Mouse (Mus musculus) mouse trophoblast stem cell (cell line): ENCODE results near the gene Abi3bp.

Experiments used
- in situ Hi-C, 2 experiments: fragments of 300-500 bp; cut with MseI, MboI; formaldehyde crosslinking; loops; 2 replicates in 1 of 2; 3 replicates in 1 of 2; pipeline ENCODE4 v1.15.1; 2025

The Abi3bp gene

DNA sequence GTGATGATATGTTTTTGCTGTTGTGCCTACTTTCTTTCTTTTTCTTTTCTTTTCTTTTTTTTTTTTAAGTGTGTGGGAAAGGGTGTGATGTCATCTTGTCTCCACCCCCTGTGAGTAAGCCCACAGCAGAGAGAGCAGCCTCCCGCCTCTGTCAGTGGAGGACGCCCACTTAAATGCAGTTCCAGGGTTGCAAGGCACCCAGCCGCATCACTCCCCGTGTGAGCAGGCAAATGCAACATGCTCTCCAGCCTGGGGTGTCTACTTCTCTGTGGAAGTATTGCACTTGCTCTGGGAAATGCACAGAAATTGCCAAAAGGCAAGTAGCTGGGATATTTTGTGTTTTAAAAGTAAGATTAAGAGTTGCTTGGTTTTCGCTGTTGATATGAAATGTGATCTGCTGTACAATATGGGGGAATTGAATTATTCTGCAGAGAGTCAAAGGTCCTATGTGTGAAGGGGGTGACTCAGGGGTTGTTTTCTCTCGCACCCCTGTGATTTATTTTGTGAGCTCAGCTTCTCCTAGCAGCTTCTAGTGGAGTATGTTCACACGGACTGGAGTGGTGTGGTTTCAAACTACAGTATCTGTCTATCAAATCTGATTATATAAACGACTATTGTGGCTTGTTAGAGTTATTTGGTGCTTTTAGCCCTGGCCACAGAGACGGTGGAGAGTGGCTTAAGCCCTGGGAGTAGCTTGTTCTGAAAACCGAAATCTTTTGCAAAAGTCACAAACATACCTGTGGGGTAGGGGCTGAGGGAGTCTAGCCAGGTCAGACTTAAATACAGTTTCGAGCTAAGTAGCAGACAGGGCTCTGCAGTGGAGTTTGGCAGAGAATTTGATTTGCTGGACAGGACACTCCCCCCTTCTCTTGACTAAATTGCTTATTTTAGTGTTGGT is at the start of gene Abi3bp:
TSS of gene Abi3bp (plus strand) at position 202 of the 898 bp plus-strand sequence.
- in situ Hi-C loops, result no loop called here

DNA sequence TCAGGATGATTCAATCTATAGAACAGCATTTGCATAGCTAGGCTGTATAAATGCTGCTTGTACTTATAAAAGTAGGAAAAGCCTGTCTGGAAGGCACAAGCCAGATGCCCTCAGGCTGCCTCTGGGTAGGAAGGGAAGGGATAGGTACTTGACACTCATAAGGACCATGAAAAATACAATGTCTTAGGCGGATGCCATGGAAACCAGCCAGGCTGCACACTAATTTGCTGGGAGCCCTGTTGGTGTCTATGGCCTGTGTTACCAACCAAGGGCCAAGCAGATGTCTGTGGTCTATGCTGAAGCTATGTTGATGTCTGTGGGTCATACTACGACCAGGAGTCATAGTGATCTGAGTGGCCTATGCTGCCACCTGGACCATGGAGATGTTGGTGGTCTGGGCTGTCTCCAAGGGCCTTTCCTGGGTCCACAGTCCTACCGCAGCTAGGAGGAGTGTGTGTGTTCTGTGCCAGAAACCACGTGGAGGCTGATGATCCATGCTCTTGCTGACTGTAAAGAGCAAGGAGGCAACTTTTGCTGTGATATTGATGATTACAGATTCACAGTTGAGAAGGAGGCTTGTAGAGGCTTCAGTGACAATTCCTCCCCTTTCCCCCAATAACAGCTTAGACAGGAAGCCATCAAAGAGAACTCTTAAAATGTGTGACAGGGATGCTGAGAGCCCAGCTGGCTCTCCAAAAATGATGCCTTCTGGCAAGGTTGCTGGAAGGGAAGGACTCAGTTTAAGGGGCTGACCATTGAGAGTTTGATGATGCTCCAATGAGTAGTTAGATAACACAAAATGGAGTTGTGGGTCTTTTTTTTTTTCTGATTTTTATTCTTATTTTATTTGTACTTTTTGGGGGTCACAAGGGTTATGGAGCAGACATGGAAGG is 42.1 kb upstream of the Abi3bp start:
- in situ Hi-C loops, result no loop called here

DNA sequence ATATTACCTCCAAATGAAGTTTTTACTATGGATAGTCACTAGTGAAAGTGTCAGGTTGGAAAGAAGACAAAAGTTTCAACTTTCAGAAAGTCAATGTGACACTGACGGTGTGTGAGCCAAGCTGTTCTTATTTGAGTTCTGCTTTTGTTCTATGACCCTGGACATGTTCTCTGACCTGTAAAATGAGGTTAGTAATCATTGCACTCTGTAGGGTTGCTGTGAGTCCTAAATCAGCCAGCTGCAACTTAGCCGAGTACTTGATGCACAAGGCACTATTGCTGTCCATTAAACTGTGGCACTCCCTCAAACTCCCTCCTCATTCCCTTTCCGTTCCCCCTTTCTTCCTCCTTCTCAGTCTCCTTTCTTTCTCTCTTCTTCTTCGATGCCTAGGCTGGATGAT is 37.4 kb upstream of the Abi3bp start:
- in situ Hi-C loops, result no loop called here

DNA sequence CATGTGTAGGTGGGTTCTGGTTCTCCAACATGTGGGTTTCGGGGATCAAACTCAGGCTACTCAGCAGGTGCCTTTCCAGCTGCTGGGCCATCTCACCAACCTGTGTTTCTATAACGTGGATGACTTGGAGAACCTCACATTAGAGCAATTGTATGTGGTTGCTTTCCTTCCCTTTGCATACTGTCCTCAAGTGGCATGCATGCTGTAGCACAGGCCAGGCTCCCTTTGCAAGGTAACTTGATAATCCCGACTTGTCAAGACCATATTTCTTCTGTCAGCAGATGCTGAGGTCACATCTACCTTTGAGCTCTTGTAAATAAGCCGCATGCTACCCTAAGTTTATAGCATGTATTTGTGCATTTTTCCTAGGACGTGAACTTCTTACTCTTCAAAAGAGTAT is 36.6 kb upstream of the Abi3bp start:
- in situ Hi-C loops, result no loop called here

DNA sequence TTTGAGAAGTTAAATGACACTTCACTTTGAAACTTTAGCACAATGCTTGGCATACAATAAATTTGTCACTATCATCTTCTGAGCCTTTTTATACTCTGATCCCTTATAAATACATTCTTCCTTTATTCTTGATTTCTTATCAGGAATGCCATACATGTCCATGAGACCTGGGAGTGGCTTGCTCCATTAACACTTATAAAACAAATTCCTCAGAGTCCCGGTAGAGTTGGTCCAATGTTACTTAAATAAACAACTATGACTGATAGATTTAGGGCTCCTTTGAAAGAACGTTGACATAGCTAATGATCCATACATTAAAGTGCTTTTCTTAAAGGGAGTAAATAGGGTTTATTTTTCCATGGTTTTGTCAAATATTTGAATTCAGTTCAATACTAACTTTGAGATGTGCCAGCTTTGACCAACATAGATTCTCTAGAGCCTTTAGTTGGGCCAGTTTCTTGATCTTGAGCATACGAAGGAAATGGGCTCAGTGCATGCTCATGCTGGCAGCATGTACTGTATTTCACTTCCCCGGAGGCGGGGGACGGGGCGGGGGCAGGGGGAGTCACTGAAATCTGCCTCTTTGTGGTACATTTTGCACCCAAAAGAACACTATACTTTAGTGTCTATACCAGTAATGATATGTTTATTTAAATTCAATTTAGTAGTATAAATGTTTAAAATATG is 35.9 kb upstream of the Abi3bp start:
- in situ Hi-C loops, result no loop called here

DNA sequence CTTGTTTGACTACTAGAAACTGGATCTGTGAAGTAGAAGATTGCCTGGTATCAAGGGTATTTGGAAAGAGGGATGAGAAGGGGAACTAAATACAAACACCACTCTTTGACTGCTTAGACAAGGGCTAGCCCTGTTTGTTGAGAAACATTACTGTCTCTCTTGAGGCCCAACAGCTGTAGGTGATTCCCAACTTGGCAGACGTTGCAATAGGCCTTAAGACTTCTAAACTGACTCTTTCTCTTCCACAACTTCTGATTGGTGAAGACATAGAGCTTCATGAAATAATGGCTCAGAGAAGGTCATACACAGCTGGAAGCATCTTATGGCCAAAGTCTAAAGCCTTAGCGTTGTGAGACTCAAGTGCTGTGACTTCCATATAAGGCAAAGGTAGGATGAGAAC is 26.2 kb upstream of the Abi3bp start:
- in situ Hi-C loops, result no loop called here

DNA sequence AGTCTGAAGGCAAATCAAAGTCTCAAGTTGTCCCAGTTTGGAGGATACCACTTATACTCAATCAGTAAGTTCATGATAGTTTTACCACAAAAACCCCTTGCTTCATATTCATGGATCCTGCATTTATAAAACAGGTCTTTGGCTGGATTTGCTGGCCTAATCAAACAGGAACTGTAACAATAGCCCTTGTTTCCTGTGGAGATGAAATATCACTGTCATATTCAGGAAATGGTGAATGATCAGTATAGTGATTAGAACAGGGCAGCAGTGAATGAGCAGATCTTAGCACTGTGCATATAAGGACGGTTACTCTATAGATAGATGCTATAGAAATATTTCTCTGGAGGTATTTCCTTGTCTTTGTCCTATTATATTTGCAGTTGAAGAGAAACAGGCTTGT is 25.8 kb upstream of the Abi3bp start:
- in situ Hi-C loops, result no loop called here

DNA sequence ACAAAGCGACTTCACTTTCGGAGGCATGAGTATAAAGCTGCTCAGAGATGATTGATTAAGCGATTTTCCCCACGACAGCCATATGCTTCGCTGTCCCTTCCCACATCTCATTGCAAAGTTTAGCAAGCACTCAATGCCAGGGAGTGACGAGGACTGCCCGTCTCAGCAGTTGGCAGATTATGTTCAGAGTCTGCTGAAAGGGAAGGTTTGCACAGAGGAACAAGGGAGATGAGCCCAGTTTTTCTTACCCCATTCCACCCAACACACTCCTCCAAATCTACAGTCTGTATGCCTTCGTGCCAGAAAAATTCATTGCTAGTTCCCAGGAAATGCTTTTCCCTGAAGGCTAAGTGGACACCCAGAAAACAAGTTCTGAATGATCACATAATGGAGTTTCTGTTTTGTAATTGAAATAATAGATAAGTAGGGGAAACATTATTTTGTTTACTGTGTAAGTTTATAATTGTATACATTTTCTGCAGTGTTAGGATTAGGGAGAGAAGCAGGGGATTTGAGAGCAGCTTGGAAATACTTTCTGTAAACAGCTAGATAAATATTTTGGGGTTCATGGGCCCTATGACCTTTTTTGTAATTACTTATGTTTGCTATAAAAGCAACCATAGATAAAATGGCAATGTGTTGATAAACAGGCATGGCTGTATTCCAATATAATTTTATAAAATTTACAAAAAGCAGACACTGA is 19.5 kb upstream of the Abi3bp start:
- in situ Hi-C loops, result no loop called here

DNA sequence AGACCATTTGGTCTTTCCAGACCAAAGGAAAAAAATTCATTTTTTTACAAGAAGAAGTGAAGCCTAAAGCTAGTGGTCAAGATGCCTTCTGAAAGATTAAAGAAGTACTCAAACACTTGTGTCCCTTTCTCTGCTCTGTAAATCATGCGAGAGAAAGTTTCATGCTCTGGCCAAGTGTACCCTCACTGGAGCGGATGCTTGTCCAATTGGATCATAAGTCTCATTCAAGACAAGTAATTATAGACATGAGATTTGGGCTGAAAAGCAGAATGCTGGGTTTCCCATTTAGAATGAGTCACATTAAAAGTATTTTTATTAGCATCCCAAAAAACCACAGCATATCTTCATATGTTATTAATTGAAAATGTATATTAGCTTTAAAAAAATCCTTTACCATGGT is 4.5 kb upstream of the Abi3bp start:
- in situ Hi-C loops, result no loop called here

DNA sequence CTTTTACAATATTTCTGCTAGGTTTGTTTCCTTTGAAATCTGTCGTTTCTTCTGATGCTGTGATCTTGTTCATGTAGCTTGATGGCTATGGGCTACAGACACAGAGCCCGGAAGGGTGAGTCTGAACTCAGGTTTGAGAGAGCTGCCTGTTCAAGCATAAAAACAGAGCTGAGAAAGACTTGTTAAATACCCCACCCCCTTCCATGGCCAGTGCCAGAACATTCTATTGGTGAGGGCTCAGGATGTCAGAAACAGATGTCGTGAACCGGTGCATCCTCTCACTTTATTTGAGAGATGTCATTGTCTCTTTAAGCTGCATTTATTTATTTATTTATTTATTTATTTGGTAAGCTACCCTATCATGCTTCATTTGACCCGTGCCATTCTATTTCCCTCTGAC is 2.0 kb upstream of the Abi3bp start:
- in situ Hi-C loops, result no loop called here

DNA sequence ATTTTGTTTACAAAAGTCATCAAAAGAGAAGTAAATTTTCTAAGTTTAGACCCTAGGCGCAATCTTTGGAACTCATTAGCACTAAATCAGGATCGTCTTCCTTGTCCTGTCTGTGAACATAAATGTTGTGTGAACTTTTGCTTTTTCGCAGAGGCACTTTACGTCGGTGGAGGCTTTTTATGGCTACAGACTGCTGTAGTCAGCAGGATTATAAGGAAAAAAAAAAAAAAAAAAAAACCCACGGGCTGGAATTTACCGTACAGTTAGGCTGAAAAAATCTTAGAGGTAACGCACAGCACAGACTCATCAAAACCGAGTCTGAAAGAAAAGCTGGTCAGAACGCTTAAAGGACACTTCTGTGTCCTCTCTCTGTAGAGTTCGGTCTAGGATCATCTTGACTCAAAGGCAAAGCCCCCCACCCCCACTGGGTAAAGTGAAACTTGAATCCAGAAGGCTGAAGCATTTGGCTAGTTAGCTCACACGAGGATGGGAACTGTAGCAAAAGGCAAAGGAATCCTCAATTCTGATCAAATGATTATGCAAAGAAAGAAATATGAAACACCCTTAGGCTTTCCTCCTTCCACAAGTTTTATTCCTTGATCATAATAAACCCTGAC is 1.0 kb downstream of the Abi3bp start:
- in situ Hi-C loops, result no loop called here

DNA sequence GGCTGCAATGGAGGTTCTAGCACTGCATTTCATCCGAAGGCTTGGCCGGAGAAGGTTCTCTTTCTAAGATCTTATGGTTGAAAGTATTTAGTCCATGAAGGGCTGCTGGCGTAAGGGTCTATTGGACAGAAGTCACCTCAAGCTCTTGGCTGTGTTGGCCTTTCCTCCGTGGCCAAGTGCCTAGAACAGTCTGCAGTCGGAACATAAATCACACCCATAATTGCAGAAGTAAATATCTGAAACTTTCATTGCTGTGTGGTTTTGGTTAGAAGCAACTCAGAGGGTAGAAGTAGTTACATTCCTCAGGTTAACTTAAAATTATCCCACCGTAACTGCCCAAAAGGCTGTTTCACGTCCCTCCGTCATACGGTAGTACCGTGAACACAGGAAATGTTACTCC is 5.8 kb downstream of the Abi3bp start:
- in situ Hi-C loops, result no loop called here

DNA sequence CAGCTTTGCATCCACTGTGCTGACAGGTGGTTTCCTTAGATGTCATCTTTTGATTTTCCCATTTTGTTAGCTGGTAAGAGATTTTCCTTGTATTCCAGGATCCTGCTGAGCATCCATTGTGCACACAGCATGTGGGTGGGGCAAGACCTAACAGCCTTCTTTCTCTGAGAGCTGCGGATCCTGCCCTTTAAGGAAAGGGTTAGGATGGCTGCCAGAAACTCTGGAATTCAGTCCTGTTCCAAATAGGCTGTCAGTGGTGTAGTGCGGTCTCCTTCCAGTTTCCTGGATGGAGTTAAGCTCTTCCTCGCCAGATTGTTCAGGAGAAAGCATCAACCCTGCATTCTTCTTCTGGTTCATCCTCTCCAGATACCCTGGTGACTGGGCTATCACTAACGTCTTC is 8.8 kb downstream of the Abi3bp start:
- in situ Hi-C loops, result no loop called here

DNA sequence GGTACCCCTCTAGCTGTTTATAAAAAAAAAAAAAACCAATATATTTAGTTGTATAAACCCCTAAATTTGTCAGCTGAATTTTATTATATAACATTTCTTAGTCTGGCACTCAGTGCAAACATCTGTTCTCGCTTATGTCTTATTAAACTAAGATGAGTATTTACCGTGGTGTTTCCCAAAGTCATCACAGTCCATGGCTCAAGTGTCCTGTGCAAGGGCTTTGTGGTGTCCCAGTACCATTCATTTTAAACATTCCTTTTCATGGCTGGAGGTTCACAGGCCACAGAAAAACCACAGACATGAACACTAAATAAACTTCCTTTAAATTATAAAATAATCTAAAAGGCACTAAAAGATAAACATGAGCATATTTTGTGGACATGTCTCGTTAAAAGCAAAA is 13.2 kb downstream of the Abi3bp start:
- in situ Hi-C loops, result no loop called here

DNA sequence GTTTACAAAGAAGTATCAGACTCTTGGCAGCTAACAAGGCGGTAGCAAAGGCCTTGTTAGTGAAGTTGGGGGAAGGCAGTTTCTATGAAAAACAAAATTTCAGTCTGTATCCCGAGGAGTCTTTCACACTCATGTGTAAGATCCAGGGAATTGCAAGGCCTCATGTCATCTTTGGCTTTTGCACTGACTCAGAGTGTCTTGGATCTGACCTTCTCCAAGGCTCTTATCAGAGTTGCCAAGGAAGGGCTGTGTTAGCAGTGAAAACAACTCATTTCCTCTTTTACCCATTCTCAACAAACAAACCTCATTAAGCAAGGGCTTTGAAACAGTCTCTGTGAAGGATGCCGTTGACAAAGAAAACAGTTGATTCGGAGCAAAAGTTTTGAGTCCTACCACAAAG is 17.6 kb downstream of the Abi3bp start:
- in situ Hi-C loops, result no loop called here

DNA sequence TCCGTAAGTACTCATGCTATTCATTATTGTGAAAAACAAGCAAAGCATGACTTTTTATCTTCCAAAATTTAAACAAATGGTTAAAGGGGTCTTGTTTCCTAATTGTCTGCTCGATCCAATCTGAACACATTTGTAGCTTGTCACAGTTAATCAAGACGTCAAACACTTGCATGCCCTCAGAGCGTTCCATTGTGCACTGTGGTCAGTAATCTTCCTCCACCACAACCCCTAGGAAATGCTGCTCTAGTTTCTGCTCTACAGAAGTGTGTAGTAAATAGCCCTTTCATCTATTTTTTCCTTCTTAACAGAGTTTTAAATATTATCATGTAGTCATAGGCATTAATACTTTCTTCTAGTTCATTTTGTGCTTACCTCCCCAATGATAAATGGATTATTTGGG is 19.1 kb downstream of the Abi3bp start:
- in situ Hi-C loops, result no loop called here

DNA sequence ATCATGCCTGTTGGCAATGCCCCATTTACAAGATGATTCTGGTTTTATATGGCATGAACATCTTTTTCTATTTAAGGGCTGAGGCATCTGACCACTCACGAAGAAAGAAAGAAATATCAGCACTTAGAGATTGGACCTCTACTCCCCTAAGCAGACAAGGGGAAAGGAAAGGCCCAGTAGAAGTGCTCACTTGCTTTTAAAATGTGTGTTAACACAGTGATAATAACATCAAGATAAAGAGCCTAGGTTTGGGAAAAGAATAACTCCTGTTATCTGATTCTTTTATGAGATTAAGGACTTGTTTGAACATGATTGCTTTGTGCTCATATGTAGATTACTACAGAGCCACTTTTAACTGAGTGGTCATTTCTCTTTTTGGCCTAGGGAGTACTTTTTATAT is 21.0 kb downstream of the Abi3bp start:
- in situ Hi-C loops, result no loop called here

DNA sequence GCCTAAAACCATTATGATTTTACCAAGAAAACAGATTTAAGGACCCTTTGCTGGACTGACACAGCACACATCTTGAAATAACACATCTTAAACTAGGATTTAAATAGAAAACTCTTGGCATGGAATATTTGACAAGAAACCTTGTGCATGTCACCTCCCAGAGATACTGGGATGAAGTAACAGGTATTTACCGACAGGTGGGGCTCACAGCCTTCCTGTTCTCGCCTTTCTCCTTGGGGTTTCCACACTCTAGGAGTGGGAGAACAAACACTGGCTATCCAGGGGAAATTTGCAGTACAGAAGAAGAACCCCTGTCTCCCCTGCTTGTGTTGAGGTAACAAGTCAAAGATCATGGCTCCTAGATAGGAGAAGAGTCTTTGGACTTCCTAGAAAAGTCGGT is 22.8 kb downstream of the Abi3bp start:
- in situ Hi-C loops, result no loop called here

DNA sequence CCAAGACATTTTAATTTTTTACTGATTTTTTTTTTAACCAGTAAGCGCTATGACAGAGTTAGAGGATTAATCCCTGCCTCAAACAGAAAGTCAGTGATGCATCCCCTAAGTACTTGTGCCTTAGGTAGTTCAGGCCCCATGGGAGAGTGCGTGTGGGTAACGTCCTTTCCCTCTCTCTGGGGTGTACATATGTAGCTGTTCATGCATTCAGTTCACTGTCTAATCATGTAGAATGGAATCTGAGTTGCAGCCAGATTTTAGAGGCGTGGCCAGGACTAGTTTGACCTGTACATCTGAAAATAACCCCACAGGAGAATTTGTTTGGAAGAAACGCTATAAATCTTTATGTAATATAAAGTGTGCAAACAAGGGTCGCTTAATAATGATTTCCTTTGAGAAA is 23.4 kb downstream of the Abi3bp start:
- in situ Hi-C loops, result no loop called here

DNA sequence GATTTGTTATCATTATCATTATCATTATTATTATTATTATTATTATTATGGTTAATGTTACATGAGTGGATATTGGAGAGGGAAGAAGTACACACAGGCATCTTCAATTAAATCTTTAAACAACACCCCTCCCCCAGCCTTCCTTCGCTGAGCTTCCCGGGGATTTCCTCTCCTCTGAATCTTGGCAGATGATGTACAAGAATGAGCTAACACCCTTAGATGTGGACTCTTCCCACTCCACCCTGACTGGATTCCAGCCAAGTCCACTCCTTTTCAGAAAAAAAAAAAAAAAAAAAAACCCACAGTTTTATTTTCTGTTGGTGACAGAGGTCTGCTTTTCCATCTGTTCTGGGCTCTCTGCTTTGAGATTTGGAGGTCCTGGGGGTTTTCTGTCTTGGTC is 23.8 kb downstream of the Abi3bp start:
- in situ Hi-C loops, result no loop called here

DNA sequence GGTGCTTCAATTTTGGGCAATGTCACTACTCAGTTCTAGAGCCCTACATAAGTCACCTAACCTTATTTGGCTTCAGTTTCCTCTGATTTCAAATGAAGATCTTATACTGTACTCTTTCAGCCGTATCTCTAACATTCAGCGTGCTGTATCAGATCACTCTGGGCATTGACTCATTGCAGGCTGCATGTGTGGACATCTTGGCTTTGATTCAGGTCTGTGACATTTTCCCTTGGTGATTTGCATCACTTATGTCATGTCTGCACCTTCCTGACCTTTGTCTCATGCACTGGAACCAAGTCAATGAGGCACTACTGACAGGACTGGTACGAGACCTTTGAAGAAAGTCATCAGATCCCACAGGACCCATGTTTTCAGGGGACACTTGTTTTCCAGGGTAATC is 24.5 kb downstream of the Abi3bp start:
- in situ Hi-C loops, result no loop called here
